Mouse (Mus musculus) kidney, adult 8-10 months (tissue): Measurements from ENCODE around the gene 5330417C22Rik.
"Not testable (repeated sequence)": the region's sequence is repeated elsewhere in the genome, so short reads cannot be mapped to it uniquely, and the experiment has no call there.

Experiments used
- DNase-seq, 2 experiments: peaks; one replicate each; pipeline ENCODE4 v3.0.0; 2022

5330417C22Rik gene

GRCm38 (mm10) chr3:108528489-108528888 lies 7.8 kb downstream of the 5330417C22Rik start:
- no peak for DNase-seq

- DNase-seq = no peak
Measured at GRCm38 (mm10) chr3:108523415-108523814, 12.9 kb downstream of the 5330417C22Rik start.

GRCm38 (mm10) chr3:108518276-108518675 lies 18.1 kb downstream of the 5330417C22Rik start:
- DNase-seq = no peak

GRCm38 (mm10) chr3:108513465-108513864 lies 22.9 kb downstream of the 5330417C22Rik start:
- no peak for DNase-seq

- no peak for DNase-seq
Measured at GRCm38 (mm10) chr3:108510716-108511483, 25.4 kb downstream of the 5330417C22Rik start.

- no peak for DNase-seq
Measured at GRCm38 (mm10) chr3:108510156-108510555, 26.2 kb downstream of the 5330417C22Rik start.

- DNase-seq = no peak
Measured at GRCm38 (mm10) chr3:108508745-108509474, 27.4 kb downstream of the 5330417C22Rik start.

- DNase-seq = no peak
Measured at GRCm38 (mm10) chr3:108503908-108504307, 32.4 kb downstream of the 5330417C22Rik start.

GRCm38 (mm10) chr3:108501411-108501810 lies 34.9 kb downstream of the 5330417C22Rik start:
- not testable (repeated sequence) for DNase-seq

GRCm38 (mm10) chr3:108499826-108500225 lies 36.5 kb downstream of the 5330417C22Rik start:
- DNase-seq = peak in 1 of 2 experiments; percentile 33

- DNase-seq = no peak
Measured at GRCm38 (mm10) chr3:108497602-108498001, 38.7 kb downstream of the 5330417C22Rik start.

GRCm38 (mm10) chr3:108495486-108495885 lies 40.9 kb downstream of the 5330417C22Rik start:
- no peak for DNase-seq

- peak in 1 of 2 experiments; percentile 25 for DNase-seq
Measured at GRCm38 (mm10) chr3:108494861-108495474, 41.4 kb downstream of the 5330417C22Rik start.

- DNase-seq = no peak
Measured at GRCm38 (mm10) chr3:108489968-108490367, 46.4 kb downstream of the 5330417C22Rik start.

GRCm38 (mm10) chr3:108484749-108485148 lies 51.6 kb downstream of the 5330417C22Rik start:
- DNase-seq = no peak

GRCm38 (mm10) chr3:108478800-108479199 lies 57.5 kb downstream of the 5330417C22Rik start:
- DNase-seq = no peak

GRCm38 (mm10) chr3:108476761-108477619 lies 59.3 kb downstream of the 5330417C22Rik start:
- peak; percentile 90 to 93 for DNase-seq

GRCm38 (mm10) chr3:108475496-108475895 lies 60.8 kb downstream of the 5330417C22Rik start:
- DNase-seq = peak; percentile 25 to 29

- no peak for DNase-seq
Measured at GRCm38 (mm10) chr3:108474969-108475368, 61.4 kb downstream of the 5330417C22Rik start.

GRCm38 (mm10) chr3:108467760-108468159 lies 68.6 kb downstream of the 5330417C22Rik start:
- no peak for DNase-seq

- DNase-seq = peak; percentile 35 to 75
Measured at GRCm38 (mm10) chr3:108466425-108466824, 69.9 kb downstream of the 5330417C22Rik start.

- peak; percentile 58 to 69 for DNase-seq
Measured at GRCm38 (mm10) chr3:108458866-108459265, 77.5 kb downstream of the 5330417C22Rik start.
